Mouse (Mus musculus) ES-E14 (cell line): Measurements from ENCODE around the gene Olfr472.
"Not testable (repeated sequence)": the region's sequence is repeated elsewhere in the genome, so short reads cannot be mapped to it uniquely, and the experiment has no call there.

Source experiments
- CHD2 ChIP-seq: IDR thresholded peaks from 2 replicates; pipeline ENCODE4 v1.6.1; 2014; ENCODE audit warnings: mild to moderate bottlenecking, low read depth, low read length, inconsistent platforms
- HCFC1 ChIP-seq: IDR thresholded peaks from 2 replicates; pipeline ENCODE4 v1.6.1; 2012; ENCODE audit warnings: low read length, inconsistent platforms, borderline replicate concordance; ENCODE audit not compliant: insufficient read depth
- ZC3H11A ChIP-seq: IDR thresholded peaks from 2 replicates; pipeline ENCODE4 v1.6.1; 2012; ENCODE audit warnings: low read depth, mild to moderate bottlenecking, inconsistent platforms, low read length, borderline replicate concordance

- not testable (repeated sequence) for TF ChIP-seq CHD2, HCFC1, ZC3H11A
Observed at GRCm38 (mm10) chr7:107952539-107952938, 54.8 kb downstream of the Olfr472 start.
